Mouse (Mus musculus): Measurements from ENCODE around the gene Tns4.

GRCm38 (mm10) chr11:99045159-99045889 is 43.8 kb downstream of the Tns4 start:
- no peak for TF ChIP-seq CTCF (IDR thresholded peaks at IDR 0.05; ENCODE audit: low read depth)
- no peak for TF ChIP-seq EP300 (IDR thresholded peaks at IDR 0.05; ENCODE audit: low read depth)
